In genomic region chr1:120650068-120650467, GRCm38 (mm10) we compare ENCODE assay signal across 42 mouse cellular contexts. TPM values are rescaled to one million over a fixed set of nuclear protein-coding genes. Genes with fewer than 3 reads are reported as not detected.
"Had no signal": no experiment of that assay in that cellular context is flagged by ENCODE, and none has a peak within 500 bp of the region (broad histone marks: within the 10 kb centered on the region; RNA-seq: fewer than 3 reads in every experiment).

No protein-coding gene starts in this region.

- H3K27me3 ChIP-seq: liver, embryonic 12.5 days; liver, embryonic 13.5 days; liver, embryonic 15.5 days; lung, embryonic 15.5 days; megakaryocyte, embryonic 14.5 days; midbrain, embryonic 15.5 days; neural tube, embryonic 12.5 days had no signal

- H3K4me3 ChIP-seq: left cerebral cortex, adult 2 months; limb, embryonic 12.5 days; liver, embryonic 12.5 days; liver, embryonic 13.5 days; liver, embryonic 15.5 days; lung, embryonic 15.5 days; megakaryocyte, embryonic 14.5 days; midbrain, embryonic 10.5 days; midbrain, embryonic 12.5 days; midbrain, embryonic 13.5 days; midbrain, embryonic 15.5 days; myocyte; neural tube, embryonic 12.5 days had no signal

- H3K4me2 ChIP-seq: limb, embryonic 12.5 days; liver, embryonic 11.5 days; liver, embryonic 12.5 days; liver, embryonic 13.5 days; liver, embryonic 15.5 days; lung, embryonic 14.5 days; lung, embryonic 15.5 days; midbrain, embryonic 11.5 days; midbrain, embryonic 12.5 days; midbrain, embryonic 13.5 days; midbrain, embryonic 15.5 days; neural tube, embryonic 12.5 days had no signal

- H3K9me3 ChIP-seq: limb, embryonic 12.5 days; liver, embryonic 12.5 days; liver, embryonic 13.5 days; liver, embryonic 15.5 days; lung, embryonic 15.5 days; megakaryocyte, embryonic 14.5 days; midbrain, embryonic 10.5 days; midbrain, embryonic 12.5 days; midbrain, embryonic 13.5 days; midbrain, embryonic 15.5 days; neural tube, embryonic 12.5 days had no signal

- H3K27ac ChIP-seq: left cerebral cortex, adult 2 months; limb, embryonic 12.5 days; liver, embryonic 12.5 days; liver, embryonic 13.5 days; liver, embryonic 14.5 days; liver, embryonic 15.5 days; lung, embryonic 15.5 days; macrophage; midbrain, embryonic 10.5 days; midbrain, embryonic 12.5 days; midbrain, embryonic 13.5 days; midbrain, embryonic 15.5 days; neural tube, embryonic 12.5 days had no signal

- DNase-seq: left cerebral cortex, postnatal 4 days; liver; liver, embryonic 13.5 days; liver, postnatal 0 days; lung, adult 18-20 months; lung, adult 2 months; lung, embryonic 14.5 days; lung, postnatal 10 days; lung, postnatal 14 days; lung, postnatal 36 days; lung, postnatal 4 days; midbrain, embryonic 14.5 days had no signal

- H3K36me3 ChIP-seq: limb, embryonic 12.5 days; liver, embryonic 12.5 days; liver, embryonic 13.5 days; liver, embryonic 15.5 days; lung, embryonic 15.5 days; midbrain, embryonic 10.5 days; midbrain, embryonic 12.5 days; midbrain, embryonic 13.5 days; midbrain, embryonic 15.5 days; neural tube, embryonic 12.5 days had no signal

- ATAC-seq: liver, embryonic 12.5 days; liver, postnatal 0 days; lung, postnatal 0 days; midbrain, embryonic 13.5 days; midbrain, embryonic 15.5 days; midbrain, embryonic 16.5 days had no signal

- H3K9ac ChIP-seq: limb, embryonic 12.5 days; liver, embryonic 12.5 days; liver, embryonic 13.5 days; liver, embryonic 14.5 days; liver, embryonic 15.5 days; liver, postnatal 0 days; lung, embryonic 14.5 days; lung, embryonic 15.5 days; midbrain, embryonic 12.5 days; midbrain, embryonic 13.5 days; midbrain, embryonic 15.5 days; neural tube, embryonic 12.5 days had no signal

- H3K4me1 ChIP-seq: limb, embryonic 12.5 days; liver, embryonic 12.5 days; liver, embryonic 15.5 days; lung, embryonic 15.5 days; megakaryocyte, embryonic 14.5 days; midbrain, embryonic 12.5 days; midbrain, embryonic 15.5 days; neural tube, embryonic 12.5 days had no signal

RNA-seq across cellular contexts. Expression of gene En1, which starts 47.9 kb away (rescaled TPM):
- total RNA-seq: left cerebral cortex, adult 18-20 months; left cerebral cortex, adult 2 months; left cerebral cortex, adult 8-10 months; left cerebral cortex, postnatal 10 days; left cerebral cortex, postnatal 14 days; left cerebral cortex, postnatal 25 days; left cerebral cortex, postnatal 36 days; liver, adult 2 months; megakaryocyte progenitor cell, adult 5-6 weeks; megakaryocyte, adult 5-6 weeks; megakaryocyte-erythroid progenitor cell, adult 5-6 weeks; monocyte, adult 5-6 weeks had no signal
- polyA plus RNA-seq: liver, adult 2 months; liver, embryonic 13.5 days; liver, embryonic 15.5 days; liver, embryonic 16.5 days; liver, postnatal 0 days; lung, adult 2 months; lung, embryonic 14.5 days; lung, embryonic 15.5 days; lung, postnatal 0 days; macrophage had no signal
